Mouse (Mus musculus) left cerebral cortex, adult 11 months (tissue): ENCODE measurements around the gene Bglap2.
"Not testable (repeated sequence)": the region's sequence is repeated elsewhere in the genome, so short reads cannot be mapped to it uniquely, and the experiment has no call there.

Experiments
- DNase-seq: peaks from one replicate; pipeline ENCODE4 v3.0.0; 2022; ENCODE audit warnings: low spot score

The Bglap2 gene

GRCm38 (mm10) chr3:88393776-88394375, 15.4 kb upstream of the Bglap2 start:
- no peak for DNase-seq

DNA sequence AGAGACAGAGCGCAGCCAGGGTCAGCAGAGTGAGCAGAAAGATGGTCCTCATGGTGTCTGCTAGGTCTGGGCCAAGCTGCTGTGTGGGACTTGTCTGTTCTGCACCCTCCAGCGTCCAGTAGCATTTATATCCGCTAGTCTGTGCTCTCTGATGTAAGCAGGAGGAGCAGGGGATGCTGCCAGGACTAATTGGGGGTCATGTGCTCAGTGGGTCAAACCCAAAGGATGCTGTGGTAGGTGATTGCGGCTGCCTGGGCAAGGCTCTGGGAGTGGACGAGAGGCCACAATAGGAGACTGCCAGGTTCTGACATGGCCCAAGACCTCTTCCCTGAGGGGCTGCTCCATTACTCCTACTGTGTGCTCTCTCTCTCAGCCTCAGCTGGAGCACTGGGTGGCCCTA, 5.9 kb upstream of the Bglap2 start, which contains the start of gene Bglap:
TSS of gene Bglap (minus strand) at position 101 of the 400 bp plus-strand sequence.
- no peak for DNase-seq

- DNase-seq: not testable (repeated sequence)
Measured at GRCm38 (mm10) chr3:88382383-88382782, 3.9 kb upstream of the Bglap2 start.

GRCm38 (mm10) chr3:88381389-88382315, 3.2 kb upstream of the Bglap2 start:
- not testable (repeated sequence) for DNase-seq

- DNase-seq: not testable (repeated sequence)
Measured at GRCm38 (mm10) chr3:88376644-88377043, 1.9 kb downstream of the Bglap2 start.

GRCm38 (mm10) chr3:88375750-88376626, 2.5 kb downstream of the Bglap2 start:
- DNase-seq: not testable (repeated sequence)

DNA sequence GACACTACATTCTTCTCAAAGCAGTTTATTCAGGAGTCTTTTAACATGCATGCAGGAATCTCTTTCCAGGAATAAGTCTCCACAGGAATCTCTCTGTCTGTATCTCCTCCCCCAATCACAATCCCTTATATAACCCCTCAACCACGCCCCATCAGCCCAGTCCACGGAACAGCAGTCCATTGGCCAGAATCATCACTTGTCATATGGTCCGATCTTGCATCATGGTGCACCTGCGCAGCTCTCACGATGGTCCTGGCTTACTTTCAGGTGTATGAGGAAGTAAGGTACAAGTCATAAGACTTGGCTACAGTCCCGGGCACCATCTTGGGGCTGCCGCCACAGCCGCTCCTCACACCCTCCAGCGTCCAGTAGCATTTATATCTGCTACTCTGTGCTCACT, 5.9 kb downstream of the Bglap2 start, which contains the start of gene Bglap3:
TSS of gene Bglap3 (minus strand) at position 101 of the 400 bp plus-strand sequence.
- DNase-seq: not testable (repeated sequence)

DNA sequence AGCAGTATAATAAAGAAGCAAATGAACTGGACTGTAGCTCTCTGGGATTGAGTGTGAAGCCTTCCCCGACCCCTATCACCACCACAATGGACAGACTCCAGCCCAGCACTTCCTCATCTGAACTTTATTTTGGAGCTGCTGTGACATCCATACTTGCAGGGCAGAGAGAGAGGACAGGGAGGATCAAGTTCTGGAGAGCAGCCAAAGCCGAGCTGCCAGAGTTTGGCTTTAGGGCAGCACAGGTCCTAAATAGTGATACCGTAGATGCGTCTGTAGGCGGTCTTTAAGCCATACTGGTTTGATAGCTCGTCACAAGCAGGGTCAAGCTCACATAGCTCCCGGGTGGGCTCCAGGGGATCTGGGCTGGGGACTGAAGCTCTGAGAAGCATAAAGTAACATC, 10.0 kb downstream of the Bglap2 start:
- not testable (repeated sequence) for DNase-seq

DNA sequence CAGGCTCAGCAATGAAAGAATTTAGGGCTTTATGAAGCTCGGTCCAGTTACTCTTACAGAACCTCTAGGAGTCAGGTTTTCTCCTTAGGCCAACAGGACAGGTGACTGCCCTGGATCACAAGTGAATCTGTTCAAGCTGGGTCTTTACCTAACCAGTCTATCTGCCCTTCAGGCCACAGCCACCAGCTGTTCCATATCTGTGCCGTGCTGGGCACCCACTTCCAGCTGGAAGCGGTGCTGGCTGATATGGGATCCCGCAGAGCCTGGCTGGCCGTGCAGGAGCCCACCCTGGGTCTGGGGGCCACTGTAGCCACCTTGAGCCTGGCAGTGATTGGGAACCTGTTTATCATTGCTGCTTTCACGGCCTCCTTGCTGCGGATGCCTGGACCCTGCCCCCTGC, 11.0 kb downstream of the Bglap2 start:
- DNase-seq: not testable (repeated sequence)

DNA sequence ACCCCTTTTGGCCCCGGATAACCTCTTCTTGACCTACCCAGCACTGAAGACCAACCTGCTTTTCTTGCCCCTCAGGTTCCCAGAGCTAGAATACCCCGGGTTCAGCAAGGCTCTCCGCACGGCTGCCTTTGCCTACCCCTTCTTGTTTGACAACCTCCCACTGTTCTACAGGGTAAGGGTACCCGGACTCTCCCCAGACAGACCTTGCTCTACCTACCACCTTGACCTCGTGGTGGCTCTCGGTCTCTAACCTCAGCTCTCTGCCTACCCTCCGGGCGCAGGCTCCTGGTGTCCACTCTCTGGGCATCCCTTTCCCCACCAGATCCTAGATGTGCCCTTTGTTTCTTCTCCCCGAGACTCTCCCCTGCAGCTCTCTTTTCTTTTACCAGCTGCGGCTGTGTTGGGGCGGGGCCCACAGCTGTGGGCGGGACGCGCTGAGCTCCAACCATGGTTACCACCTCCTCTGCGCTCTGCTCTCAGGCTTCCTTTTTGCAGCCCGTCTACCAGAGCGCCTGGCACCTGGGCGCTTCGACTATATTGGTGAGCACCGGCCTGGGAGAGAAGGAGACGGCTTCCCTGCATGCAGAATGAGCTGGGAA, 11.6 kb downstream of the Bglap2 start:
- DNase-seq: not testable (repeated sequence)

GRCm38 (mm10) chr3:88365705-88366361, 12.7 kb downstream of the Bglap2 start:
- DNase-seq: no peak

- no peak for DNase-seq
Measured at GRCm38 (mm10) chr3:88364337-88364736, 14.2 kb downstream of the Bglap2 start, which contains the start of gene Paqr6. Gene Paqr6, plus strand, starts transcription at chr3:88364584.

- DNase-seq: no peak
Measured at GRCm38 (mm10) chr3:88363700-88364099, 14.8 kb downstream of the Bglap2 start.

DNA sequence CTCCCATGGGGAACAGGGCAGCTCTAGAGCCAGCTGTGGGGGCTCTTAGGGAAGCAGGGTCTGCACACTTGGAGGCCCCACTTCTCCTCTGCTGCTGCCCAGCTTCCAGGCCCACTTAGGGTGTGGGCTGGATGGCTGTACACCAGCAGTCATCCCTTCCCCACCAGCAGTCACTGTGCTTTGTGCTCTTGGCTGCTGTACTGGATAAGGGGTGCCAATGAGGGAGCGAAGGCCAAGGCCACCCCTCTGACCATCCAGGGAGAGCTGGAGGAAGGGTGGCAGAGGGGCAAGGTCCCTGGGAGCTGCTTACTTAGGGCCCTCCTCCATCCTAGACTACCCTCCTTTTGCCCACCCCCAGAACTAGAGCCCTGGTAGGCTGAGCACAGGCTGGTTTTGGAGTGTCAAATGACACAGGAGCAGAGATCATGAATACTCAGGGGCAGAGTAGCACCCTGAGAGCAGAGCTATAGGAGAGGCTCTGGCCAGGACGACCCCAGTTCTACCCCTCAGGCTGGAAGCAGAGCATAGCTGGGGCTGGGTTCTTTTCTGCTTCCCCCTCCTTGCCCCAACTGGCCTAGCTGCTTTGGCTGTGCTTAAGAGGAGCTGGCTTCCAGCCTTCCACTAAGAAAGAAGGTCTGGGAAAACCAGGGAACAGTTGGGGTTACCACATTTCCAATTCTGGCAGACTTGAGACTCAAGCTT, 16.7 kb downstream of the Bglap2 start:
- DNase-seq: no peak

- no peak for DNase-seq
Measured at GRCm38 (mm10) chr3:88361096-88361495, 17.4 kb downstream of the Bglap2 start.

DNA sequence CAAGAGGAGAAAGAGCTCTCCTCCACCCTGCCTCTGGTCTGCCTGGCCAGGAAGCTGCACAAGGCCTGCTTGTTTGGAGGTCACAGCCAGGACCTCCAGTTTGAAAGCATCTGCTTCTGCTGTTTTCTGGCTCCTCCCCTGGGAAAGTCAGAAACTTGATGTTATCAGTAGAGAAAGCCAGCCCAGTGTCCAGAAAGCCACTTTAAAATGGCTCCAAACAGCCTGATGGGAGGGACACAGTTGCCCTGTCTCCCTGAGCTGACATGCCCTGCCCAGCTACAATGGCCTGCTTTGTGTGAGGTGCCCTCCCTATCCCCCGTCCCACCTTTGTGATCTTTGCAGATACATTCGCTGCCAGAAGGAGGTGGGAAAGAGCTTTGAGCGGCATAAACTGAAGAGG, 18.5 kb downstream of the Bglap2 start:
- DNase-seq: no peak

DNA sequence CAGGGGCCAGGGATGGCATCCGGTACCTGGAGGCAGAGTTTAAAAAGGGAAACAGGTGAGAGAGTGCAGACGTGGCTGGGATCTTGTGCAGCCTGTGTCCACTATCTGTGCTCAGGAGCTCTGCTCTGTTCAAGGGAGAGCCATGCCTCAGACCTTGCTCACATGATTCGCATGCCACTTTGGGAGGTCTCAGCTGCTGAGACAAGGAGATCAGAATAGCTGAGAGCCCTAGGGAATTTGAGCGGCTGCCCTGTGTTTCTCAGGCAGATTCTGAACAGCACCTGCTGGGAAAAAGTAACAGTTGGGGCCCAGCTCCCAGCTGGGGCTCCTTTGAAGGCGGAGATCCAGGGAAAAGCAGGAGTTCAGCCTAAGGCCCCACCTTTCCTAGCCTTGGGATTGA, 18.9 kb downstream of the Bglap2 start:
- DNase-seq: no peak

- no peak for DNase-seq
Measured at GRCm38 (mm10) chr3:88354396-88355165, 23.9 kb downstream of the Bglap2 start.

DNA sequence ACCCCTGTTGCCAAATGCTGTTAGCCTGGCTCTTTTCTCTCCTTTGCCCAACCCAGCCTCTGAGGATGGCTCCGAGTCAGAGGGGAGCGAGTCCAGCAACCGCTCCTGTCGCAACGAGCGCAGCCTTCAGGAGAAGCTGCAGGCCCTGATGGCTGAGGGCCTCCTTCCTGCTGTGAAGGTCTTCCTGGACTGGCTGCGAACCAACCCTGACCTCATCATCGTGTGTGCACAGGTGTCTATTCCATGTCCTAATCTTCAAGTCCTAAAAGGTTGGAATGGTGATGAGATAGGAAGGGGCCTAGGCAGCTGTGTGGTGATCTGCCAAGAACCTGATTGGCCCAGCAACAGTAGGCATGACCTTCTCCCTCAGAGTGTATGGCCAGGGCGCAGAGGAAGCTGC, 25.6 kb downstream of the Bglap2 start:
- no peak for DNase-seq

DNA sequence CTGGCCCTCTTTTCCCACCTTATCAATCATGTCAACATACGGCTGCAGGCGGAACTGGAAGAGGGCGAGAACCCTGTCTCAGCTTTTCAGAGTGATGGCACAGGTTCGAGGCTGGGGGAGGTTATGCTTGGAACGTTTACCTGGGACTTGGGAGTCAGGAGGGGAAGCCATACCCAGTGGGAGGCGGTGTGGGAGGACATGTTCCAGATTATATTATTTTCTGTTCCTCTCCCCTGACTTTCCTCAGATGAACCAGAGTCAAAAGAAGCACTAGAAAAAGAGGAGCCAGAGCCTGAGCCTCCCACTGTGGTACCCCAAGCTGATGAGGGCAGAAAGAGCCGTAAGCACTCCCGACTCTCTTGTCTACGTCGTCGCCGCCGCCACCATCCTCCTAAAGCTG, 27.8 kb downstream of the Bglap2 start:
- no peak for DNase-seq
